Mouse (Mus musculus) layer of hippocampus, adult 8-10 months (tissue): ENCODE results near the gene Sapcd2. TPM values are rescaled to one million over a fixed set of nuclear protein-coding genes. Genes with fewer than 3 reads are reported as not detected.
A peak's percentile ranks its signal among the peaks of the same experiment; 100 is the strongest.

ENCODE experiments used
- DNase-seq, 2 experiments: peaks; one replicate each; pipeline ENCODE4 v3.0.0; 2022; ENCODE audit warnings: low spot score in 2 of 2
- total RNA-seq, 4 experiments: library from RNA; stranded (reverse); gene quantifications; 2 replicates each; pipeline ENCODE4 v1.2.4; 2022

Sapcd2 gene
- 1 to 10 TPM; 2.4 to 4.6 (median 4.2) TPM for total RNA-seq

- peak; percentile 84 to 86 for DNase-seq
These were observed at the start of gene Sapcd2 for GRCm38 (mm10) chr2:25371764-25372643. TSS of gene Sapcd2 (plus strand) at chr2:25372321.

GRCm38 (mm10) chr2:25326036-25326435, 46.1 kb upstream of the Sapcd2 start:
- no peak for DNase-seq

- no peak for DNase-seq
These were observed 43.7 kb upstream of the Sapcd2 start for GRCm38 (mm10) chr2:25328440-25328839.

- DNase-seq, result no peak
These were observed 40.7 kb upstream of the Sapcd2 start for GRCm38 (mm10) chr2:25331470-25331869.

- DNase-seq, result peak; percentile 99 to 100
These were observed 39.6 kb upstream of the Sapcd2 start, which contains the start of gene Man1b1 for GRCm38 (mm10) chr2:25332286-25333160. TSS of gene Man1b1 (plus strand) at chr2:25332338.

- DNase-seq, result no peak
These were observed 38.6 kb upstream of the Sapcd2 start for GRCm38 (mm10) chr2:25333569-25333968.

- no peak for DNase-seq
These were observed 33.8 kb upstream of the Sapcd2 start for GRCm38 (mm10) chr2:25338303-25338702.

- no peak for DNase-seq
These were observed 24.0 kb upstream of the Sapcd2 start for GRCm38 (mm10) chr2:25348162-25348561.

- DNase-seq, result no peak
These were observed 22.6 kb upstream of the Sapcd2 start for GRCm38 (mm10) chr2:25349499-25349898.

GRCm38 (mm10) chr2:25350701-25351100, 21.4 kb upstream of the Sapcd2 start:
- DNase-seq, result no peak

- DNase-seq, result no peak
These were observed 17.9 kb upstream of the Sapcd2 start for GRCm38 (mm10) chr2:25354211-25354610.

GRCm38 (mm10) chr2:25355419-25356066, 16.6 kb upstream of the Sapcd2 start:
- no peak for DNase-seq

GRCm38 (mm10) chr2:25356208-25357079, 15.7 kb upstream of the Sapcd2 start, which contains the start of gene Dpp7:
TSS of gene Dpp7 (minus strand) at chr2:25356359.
- DNase-seq, result peak; percentile 84 to 86

GRCm38 (mm10) chr2:25359848-25360247, 12.3 kb upstream of the Sapcd2 start:
- DNase-seq, result no peak

GRCm38 (mm10) chr2:25363478-25364178, 8.5 kb upstream of the Sapcd2 start:
- no peak for DNase-seq

GRCm38 (mm10) chr2:25364313-25364712, 7.8 kb upstream of the Sapcd2 start:
- no peak for DNase-seq

GRCm38 (mm10) chr2:25364761-25365090, 7.4 kb upstream of the Sapcd2 start:
- DNase-seq, result no peak

- DNase-seq, result peak in 1 of 2 experiments; percentile 36
These were observed 6.9 kb upstream of the Sapcd2 start, which contains the start of gene Uap1l1 for GRCm38 (mm10) chr2:25365091-25365761. TSS of gene Uap1l1 (minus strand) at chr2:25365682.

- DNase-seq, result no peak
These were observed 2.1 kb upstream of the Sapcd2 start for GRCm38 (mm10) chr2:25369996-25370395.
